Mouse (Mus musculus) CH12.LX (cell line): ENCODE results near the gene Timd2. TPM values are rescaled to one million over a fixed set of nuclear protein-coding genes. Genes with fewer than 3 reads are reported as not detected.
A peak's percentile ranks its signal among the peaks of the same experiment; 100 is the strongest.

Experiments
- DNase-seq: peaks from one replicate; pipeline ENCODE4 v3.0.0-alpha.2; 2013; ENCODE audit errors: extremely low read depth
- H3K27ac ChIP-seq: 2 replicates; pipeline ENCODE4 v1.5.1; 2012; ENCODE audit warnings: low read depth, mild to moderate bottlenecking, control low read depth, moderate library complexity; ENCODE audit not compliant: insufficient read depth
- H3K27me3 ChIP-seq: replicated peaks from 2 replicates; pipeline ENCODE3; 2012; ENCODE audit warnings: inconsistent platforms
- H3K36me3 ChIP-seq, 2 experiments: replicated peaks in 1 of 2; 2 replicates each; pipeline versions ENCODE3 to v1.6.1; 2012; ENCODE audit warnings: inconsistent platforms in 1 of 2, low read length in 1 of 2, mild to moderate bottlenecking in 1 of 2, mixed read lengths in 1 of 2, moderate library complexity in 1 of 2; ENCODE audit not compliant: control insufficient read depth in 1 of 2, insufficient read depth in 1 of 2
- H3K4me1 ChIP-seq, 2 experiments: 2 replicates each; pipeline ENCODE4 v1.6.1; 2012; ENCODE audit warnings: inconsistent platforms in 1 of 2, moderate library complexity in 1 of 2; ENCODE audit not compliant: insufficient read depth in 2 of 2, control insufficient read depth in 1 of 2
- H3K4me2 ChIP-seq: 2 replicates; pipeline ENCODE4 v1.6.1; 2012; ENCODE audit warnings: low read depth, mild to moderate bottlenecking, control low read depth; ENCODE audit not compliant: poor library complexity, insufficient read depth, severe bottlenecking
- H3K4me3 ChIP-seq, 3 experiments: fragments of 150-350 bp in 1 of 3; sonication (generic) in 1 of 3; replicated peaks in 1 of 3; 2 replicates each; pipeline versions ENCODE3 to v1.5.1; 2011 to 2012; ENCODE audit warnings: low read depth in 2 of 3, low read length in 2 of 3, mild to moderate bottlenecking in 2 of 3, moderate library complexity in 2 of 3, control low read depth in 1 of 3, improper control_type of control experiment in 1 of 3, inconsistent platforms in 1 of 3, mixed read lengths in 1 of 3; ENCODE audit not compliant: poor library complexity in 1 of 3
- H3K79me2 ChIP-seq: replicated peaks from 2 replicates; pipeline ENCODE4 v1.6.1; 2012; ENCODE audit warnings: mild to moderate bottlenecking, moderate library complexity; ENCODE audit not compliant: control insufficient read depth, poor library complexity, insufficient read depth, severe bottlenecking; ENCODE audit errors: extremely low read depth
- H3K9ac ChIP-seq: 2 replicates; pipeline ENCODE4 v1.6.1; 2012; ENCODE audit warnings: low read depth, mild to moderate bottlenecking, control low read depth, moderate library complexity; ENCODE audit not compliant: insufficient read depth
- H3K9me3 ChIP-seq: replicated peaks from 2 replicates; pipeline ENCODE3; 2012; ENCODE audit warnings: low read length, inconsistent platforms, mixed read lengths
- BHLHE40 ChIP-seq: IDR thresholded peaks from 2 replicates; pipeline ENCODE4 v1.6.1; 2011; ENCODE audit warnings: mild to moderate bottlenecking, low read depth, low read length, improper control_type of control experiment
- CHD1 ChIP-seq: IDR thresholded peaks from 2 replicates; pipeline ENCODE4 v1.6.1; 2012; ENCODE audit warnings: low read depth, low read length, improper control_type of control experiment, inconsistent platforms
- CTCF ChIP-seq, 2 experiments: IDR thresholded peaks in 1 of 2; conservative IDR thresholded peaks in 1 of 2; 2 replicates each; pipeline ENCODE4 v1.5.1; 2011 to 2012; ENCODE audit warnings: low read depth in 2 of 2, low read length in 2 of 2, improper control_type of control experiment in 1 of 2, inconsistent platforms in 1 of 2, mild to moderate bottlenecking in 1 of 2, moderate library complexity in 1 of 2
- E2F4 ChIP-seq: IDR thresholded peaks from 2 replicates; pipeline ENCODE4 v1.6.1; 2011; ENCODE audit warnings: low read depth, low read length, improper control_type of control experiment; ENCODE audit not compliant: insufficient replicate concordance
- ELF1 ChIP-seq: IDR thresholded peaks from 2 replicates; pipeline ENCODE4 v1.6.1; 2014; ENCODE audit warnings: low read depth, mild to moderate bottlenecking, inconsistent platforms, low read length, improper control_type of control experiment
- ETS1 ChIP-seq: conservative IDR thresholded peaks from 2 replicates; pipeline ENCODE4 v1.6.1; 2012; ENCODE audit warnings: low read depth, mild to moderate bottlenecking, inconsistent platforms, low read length, improper control_type of control experiment, moderate library complexity
- HCFC1 ChIP-seq: IDR thresholded peaks from 2 replicates; pipeline ENCODE4 v1.6.1; 2012; ENCODE audit warnings: low read depth, mild to moderate bottlenecking, inconsistent platforms, low read length, improper control_type of control experiment
- IRF4 ChIP-seq: IDR thresholded peaks from 2 replicates; pipeline ENCODE4 v1.6.1; 2014; ENCODE audit warnings: low read depth, mild to moderate bottlenecking, inconsistent platforms, low read length, improper control_type of control experiment
- KAT2A ChIP-seq: IDR thresholded peaks from 2 replicates; pipeline ENCODE4 v1.6.1; 2012; ENCODE audit warnings: low read length, improper control_type of control experiment, inconsistent platforms; ENCODE audit not compliant: insufficient replicate concordance
- MAFK ChIP-seq: IDR thresholded peaks from 2 replicates; pipeline ENCODE4 v1.6.1; 2011; ENCODE audit warnings: low read length, improper control_type of control experiment; ENCODE audit not compliant: insufficient replicate concordance
- MAX ChIP-seq: IDR thresholded peaks from 2 replicates; pipeline ENCODE4 v1.6.1; 2011; ENCODE audit warnings: low read length, improper control_type of control experiment
- MAZ ChIP-seq: IDR thresholded peaks from 2 replicates; pipeline ENCODE4 v1.6.1; 2012; ENCODE audit warnings: low read depth, mild to moderate bottlenecking, inconsistent platforms, low read length, improper control_type of control experiment, moderate library complexity
- MEF2A ChIP-seq: IDR thresholded peaks from 2 replicates; pipeline ENCODE4 v1.6.1; 2014; ENCODE audit warnings: low read depth, mild to moderate bottlenecking, inconsistent platforms, low read length, improper control_type of control experiment, borderline replicate concordance
- MYC ChIP-seq: IDR thresholded peaks from 2 replicates; pipeline ENCODE4 v1.6.1; 2011; ENCODE audit warnings: low read depth, mild to moderate bottlenecking, improper control_type of control experiment, low read length
- NELFE ChIP-seq: IDR thresholded peaks from 2 replicates; pipeline ENCODE4 v1.6.1; 2011; ENCODE audit warnings: low read depth, low read length, improper control_type of control experiment
- NRF1 ChIP-seq: IDR thresholded peaks from 2 replicates; pipeline ENCODE4 v1.6.1; 2014; ENCODE audit warnings: low read depth, mild to moderate bottlenecking, inconsistent platforms, low read length, improper control_type of control experiment, moderate library complexity
- POLR2A ChIP-seq: IDR thresholded peaks from 2 replicates; pipeline ENCODE4 v1.6.1; 2011; ENCODE audit warnings: low read depth, mild to moderate bottlenecking, improper control_type of control experiment, low read length
- POLR2AphosphoS2 ChIP-seq: IDR thresholded peaks from 2 replicates; pipeline ENCODE4 v1.6.1; 2011; ENCODE audit warnings: low read depth, low read length, improper control_type of control experiment
- RAD21 ChIP-seq: IDR thresholded peaks from 2 replicates; pipeline ENCODE4 v1.6.1; 2011; ENCODE audit warnings: low read depth, mild to moderate bottlenecking, low read length, improper control_type of control experiment, moderate library complexity
- SMC3 ChIP-seq: IDR thresholded peaks from 2 replicates; pipeline ENCODE4 v1.6.1; 2011; ENCODE audit warnings: low read depth, low read length, improper control_type of control experiment
- TBP ChIP-seq: conservative IDR thresholded peaks from 2 replicates; pipeline ENCODE4 v1.6.1; 2011; ENCODE audit warnings: low read depth, low read length, improper control_type of control experiment
- USF1 ChIP-seq: IDR thresholded peaks from 2 replicates; pipeline ENCODE4 v1.6.1; 2014; ENCODE audit warnings: low read depth, mild to moderate bottlenecking, inconsistent platforms, low read length, improper control_type of control experiment
- USF2 ChIP-seq: conservative IDR thresholded peaks from 2 replicates; pipeline ENCODE4 v1.6.1; 2011; ENCODE audit warnings: low read depth, low read length, improper control_type of control experiment
- ZC3H11A ChIP-seq: IDR thresholded peaks from 2 replicates; pipeline ENCODE4 v1.6.1; 2012; ENCODE audit warnings: low read depth, mild to moderate bottlenecking, inconsistent platforms, low read length, improper control_type of control experiment
- ZKSCAN1 ChIP-seq: IDR thresholded peaks from 2 replicates; pipeline ENCODE4 v1.6.1; 2012; ENCODE audit warnings: low read depth, inconsistent platforms, low read length, improper control_type of control experiment, borderline replicate concordance
- dilution Hi-C: fragments of 300-500 bp; cut with MboI; formaldehyde crosslinking; loops from 2 replicates; pipeline ENCODE4 v1.14.3; 2020; ENCODE audit warnings: low sequenced_read_pairs; ENCODE audit not compliant: extremely low pct_unique_long_range_greater_than_20kb, extremely low pct_ligation_motif_present
- in situ Hi-C: fragments of 300-500 bp; cut with MboI; formaldehyde crosslinking; loops from 3 replicates; pipeline ENCODE4 v1.14.3; 2019; ENCODE audit warnings: low sequenced_read_pairs, low pct_ligation_motif_present, low pct_unique_long_range_greater_than_20kb, mixed read lengths
- polyA plus RNA-seq: library from polyadenylated mRNA; unstranded; fragments of >175 nt; gene quantifications from 2 replicates; pipeline ENCODE4 v1.2.1, GENCODE M21; 2012; ENCODE audit warnings: low read depth; ENCODE audit not compliant: insufficient read length
- total RNA-seq, 2 experiments: library from RNA; depleted of rRNA; stranded (reverse); fragments of 300-350 nt in 1 of 2; fragments of >200 nt in 1 of 2; gene quantifications; 2 replicates each; pipeline ENCODE4 v1.2.3; 2012 to 2014

Timd2 gene
- total and polyA plus RNA-seq, 3 experiments: 66.3 to 241 (median 119) TPM

GRCm38 (mm10) chr11:46631635-46632034 is 75.2 kb downstream of the Timd2 start:
- no peaks in the 10 kb centered on the region for H3K9me3 ChIP-seq
- H3K9ac ChIP-seq: no peak overlapping the region
- dilution Hi-C loops: no loop called here
- no peaks in the 10 kb centered on the region for H3K36me3 ChIP-seq
- no peaks in the 10 kb centered on the region for H3K79me2 ChIP-seq
- H3K4me1 ChIP-seq: peaks cover 5 to 39% of the 10 kb centered on the region in 2 experiments; a peak in 3 of 4 replicates
- peak; percentile 78 for DNase-seq
- H3K27me3 ChIP-seq: no peaks in the 10 kb centered on the region
- in situ Hi-C loops: no loop called here
- no peak for TF ChIP-seq MYC
- TF ChIP-seq BHLHE40: no peak
- TF ChIP-seq HCFC1: no peak
- TF ChIP-seq E2F4: no peak
- TF ChIP-seq MAZ: no peak
- TF ChIP-seq ELF1: no peak
- no peak for TF ChIP-seq USF1
- TF ChIP-seq SMC3: peak; percentile 80
- no peak for TF ChIP-seq ZKSCAN1
- no peak for TF ChIP-seq MEF2A
- TF ChIP-seq CHD1: no peak
- TF ChIP-seq ZC3H11A: peak; percentile 27; the same call in 1 of the 2 replicates
- no peak for TF ChIP-seq NRF1
- TF ChIP-seq KAT2A: no peak
- peak; percentile 65 for TF ChIP-seq RAD21
- TF ChIP-seq NELFE: peak; percentile 22; the same call in 1 of the 2 replicates
- peak; percentile 32; the same call in 1 of the 2 replicates for TF ChIP-seq IRF4
- no peak for TF ChIP-seq POLR2A
- TF ChIP-seq TBP: no peak
- peak; percentile 86 to 91 for TF ChIP-seq CTCF (conservative IDR thresholded peaks at IDR 0.05 in 1 of 2, IDR thresholded peaks at IDR 0.05 in 1 of 2; ENCODE audit: low read depth in 2 of 2, low read length in 2 of 2)
- no peak for TF ChIP-seq ETS1
- H3K4me3 ChIP-seq: no peak overlapping the region
- no peak overlapping the region for H3K27ac ChIP-seq
- no peak overlapping the region for H3K4me2 ChIP-seq

DNA sequence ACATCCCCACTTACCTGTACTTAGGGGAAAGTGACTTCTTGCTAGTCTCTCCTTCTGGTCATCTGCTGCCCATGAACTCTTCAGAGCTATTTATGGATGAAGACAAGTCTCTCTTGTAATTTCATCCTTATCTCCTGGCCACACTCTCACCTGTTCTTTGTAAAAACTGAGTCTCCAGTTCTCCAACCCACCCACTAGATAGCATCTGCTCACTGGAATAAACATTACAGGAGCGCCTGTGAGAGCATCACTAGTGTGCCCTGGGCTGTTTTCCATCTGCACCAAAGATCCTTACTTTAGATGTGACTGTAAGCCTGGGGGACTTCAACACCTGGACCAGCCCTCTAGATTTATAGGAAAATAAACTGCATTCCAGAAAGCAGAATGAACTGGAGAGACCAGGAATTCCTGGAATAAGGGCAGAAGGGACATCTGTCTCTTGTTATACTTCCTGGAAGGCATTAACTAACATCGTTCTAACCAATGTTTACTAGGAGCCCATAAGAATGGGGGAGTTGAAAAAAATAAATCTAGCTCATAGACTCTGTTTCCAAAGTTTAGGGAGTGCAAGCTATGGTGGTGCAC is 77.6 kb downstream of the Timd2 start, which contains the start of gene Dppa1:
TSS of gene Dppa1 (minus strand) at position 51 of the 585 bp plus-strand sequence.
- Histone ChIP-seq H3K4me1 (peaks cover 3 to 16% of the 10 kb centered on the region in 2 experiments; a peak in 2 of 4 replicates), H3K9me3 (no peaks in the 10 kb centered on the region), H3K9ac (no peak within 1 kb of the TSS), H3K27me3 (no peaks in the 10 kb centered on the region), H3K4me3 (no peak within 1 kb of the TSS), H3K79me2 (no peaks in the 10 kb centered on the region), H3K4me2 (no peak within 1 kb of the TSS), H3K27ac (no peak within 1 kb of the TSS), H3K36me3 (no peaks in the 10 kb centered on the region)
- in situ Hi-C loops (no loop called here), dilution Hi-C loops (no loop called here)
- DNase-seq: no peak
- TF ChIP-seq BHLHE40 (no peak), CHD1 (no peak), POLR2AphosphoS2 (no peak), USF1 (no peak), IRF4 (no peak), MAFK (no peak), POLR2A (no peak), ZC3H11A (no peak), ETS1 (no peak), USF2 (no peak), MAX (no peak), MYC (no peak)
